Mouse (Mus musculus) MEL (cell line): ENCODE data around the gene Ano8. TPM values are rescaled to one million over a fixed set of nuclear protein-coding genes. Genes with fewer than 3 reads are reported as not detected.

Experiments used
- DNase-seq: peaks from one replicate; pipeline ENCODE4 v3.0.0; 2011; ENCODE audit warnings: low read depth, low spot score
- H3K27ac ChIP-seq: 2 replicates; pipeline ENCODE4 v1.5.1; 2012; ENCODE audit warnings: low read depth, mild to moderate bottlenecking, control low read depth, low read length, moderate library complexity; ENCODE audit not compliant: control insufficient read depth
- H3K27me3 ChIP-seq, 2 experiments: fragments of 150-350 bp in 1 of 2; sonication (generic) in 1 of 2; 2 replicates each; pipeline ENCODE4 v1.6.1; 2012; ENCODE audit warnings: low read length in 2 of 2, mild to moderate bottlenecking in 2 of 2, improper control_type of control experiment in 1 of 2, moderate library complexity in 1 of 2; ENCODE audit not compliant: insufficient read depth in 2 of 2, control insufficient read depth in 1 of 2
- H3K36me3 ChIP-seq, 2 experiments: 2 replicates each; pipeline ENCODE4 v1.6.1; 2012 to 2014; ENCODE audit warnings: low read length in 2 of 2, improper control_type of control experiment in 1 of 2, inconsistent platforms in 1 of 2, mild to moderate bottlenecking in 1 of 2; ENCODE audit not compliant: insufficient read depth in 2 of 2, control insufficient read depth in 1 of 2
- H3K4me1 ChIP-seq, 2 experiments: fragments of 150-350 bp in 1 of 2; sonication (generic) in 1 of 2; 2 replicates each; pipeline ENCODE4 v1.6.1; 2012; ENCODE audit warnings: low read length in 2 of 2, improper control_type of control experiment in 1 of 2, mild to moderate bottlenecking in 1 of 2; ENCODE audit not compliant: insufficient read depth in 2 of 2, control insufficient read depth in 1 of 2
- H3K4me3 ChIP-seq, 2 experiments: fragments of 150-350 bp in 1 of 2; sonication (generic) in 1 of 2; 2 replicates each; pipeline ENCODE4 v1.5.1; 2012; ENCODE audit warnings: low read depth in 2 of 2, low read length in 2 of 2, mild to moderate bottlenecking in 2 of 2, moderate library complexity in 2 of 2, control low read depth in 1 of 2, improper control_type of control experiment in 1 of 2; ENCODE audit not compliant: control insufficient read depth in 1 of 2, insufficient read depth in 1 of 2
- H3K79me2 ChIP-seq: 2 replicates; pipeline ENCODE4 v1.6.1; 2012; ENCODE audit warnings: mild to moderate bottlenecking, low read length, moderate library complexity; ENCODE audit not compliant: control insufficient read depth, poor library complexity, insufficient read depth
- H3K9ac ChIP-seq: 2 replicates; pipeline ENCODE4 v1.6.1; 2012; ENCODE audit warnings: low read depth, mild to moderate bottlenecking, control low read depth, low read length, moderate library complexity; ENCODE audit not compliant: control insufficient read depth, poor library complexity, severe bottlenecking
- H3K9me3 ChIP-seq: fragments of 150-350 bp; sonication (generic); replicated peaks from 2 replicates; pipeline ENCODE4 v1.6.1; 2012; ENCODE audit warnings: mild to moderate bottlenecking, low read length, improper control_type of control experiment, moderate library complexity; ENCODE audit not compliant: insufficient read depth
- CTCF ChIP-seq, 3 experiments: IDR thresholded peaks in 2 of 3; conservative IDR thresholded peaks in 1 of 3; 2 replicates each; pipeline ENCODE4 v1.5.1; 2011 to 2012; ENCODE audit warnings: low read length in 3 of 3, low read depth in 2 of 3, mild to moderate bottlenecking in 2 of 3, improper control_type of control experiment in 1 of 3, inconsistent platforms in 1 of 3, mixed read lengths in 1 of 3, moderate library complexity in 1 of 3; ENCODE audit not compliant: control insufficient read depth in 1 of 3, insufficient read depth in 1 of 3, poor library complexity in 1 of 3, severe bottlenecking in 1 of 3
- E2F4 ChIP-seq: IDR thresholded peaks from 2 replicates; pipeline ENCODE4 v1.6.1; 2011; ENCODE audit warnings: low read depth, low read length, improper control_type of control experiment, borderline replicate concordance
- EP300 ChIP-seq, 2 experiments: IDR thresholded peaks; 2 replicates each; pipeline ENCODE4 v1.6.1; 2011; ENCODE audit warnings: improper control_type of control experiment in 2 of 2, low read length in 2 of 2, low read depth in 1 of 2, mild to moderate bottlenecking in 1 of 2
- ETS1 ChIP-seq: IDR thresholded peaks from 2 replicates; pipeline ENCODE4 v1.6.1; 2012; ENCODE audit warnings: low read depth, mild to moderate bottlenecking, inconsistent platforms, low read length, improper control_type of control experiment, moderate library complexity
- GABPA ChIP-seq: IDR thresholded peaks from 2 replicates; pipeline ENCODE4 v1.6.1; 2012; ENCODE audit warnings: low read depth, mild to moderate bottlenecking, inconsistent platforms, low read length, improper control_type of control experiment, moderate library complexity
- GATA1 ChIP-seq: IDR thresholded peaks from 2 replicates; pipeline ENCODE4 v1.6.1; 2011; ENCODE audit warnings: low read depth, low read length, improper control_type of control experiment
- KAT2A ChIP-seq: conservative IDR thresholded peaks from 2 replicates; pipeline ENCODE4 v1.6.1; 2012; ENCODE audit warnings: low read depth, low read length, improper control_type of control experiment, inconsistent platforms
- MAFK ChIP-seq: IDR thresholded peaks from 2 replicates; pipeline ENCODE4 v1.6.1; 2011; ENCODE audit warnings: low read depth, mild to moderate bottlenecking, low read length, improper control_type of control experiment, borderline replicate concordance
- MAZ ChIP-seq: IDR thresholded peaks from 2 replicates; pipeline ENCODE4 v1.6.1; 2012; ENCODE audit warnings: low read depth, mild to moderate bottlenecking, inconsistent platforms, low read length, improper control_type of control experiment
- MXI1 ChIP-seq: IDR thresholded peaks from 2 replicates; pipeline ENCODE4 v1.6.1; 2011; ENCODE audit warnings: mild to moderate bottlenecking, low read depth, low read length, improper control_type of control experiment
- MYB ChIP-seq: IDR thresholded peaks from 2 replicates; pipeline ENCODE4 v1.6.1; 2011; ENCODE audit warnings: mild to moderate bottlenecking, low read depth, low read length, improper control_type of control experiment
- MYC ChIP-seq: IDR thresholded peaks from 2 replicates; pipeline ENCODE4 v1.6.1; 2011; ENCODE audit warnings: low read depth, mild to moderate bottlenecking, low read length, improper control_type of control experiment, moderate library complexity
- POLR2A ChIP-seq, 2 experiments: IDR thresholded peaks; 2 replicates each; pipeline ENCODE4 v1.6.1; 2011 to 2012; ENCODE audit warnings: low read length in 2 of 2, mild to moderate bottlenecking in 2 of 2, control low read depth in 1 of 2, improper control_type of control experiment in 1 of 2, low read depth in 1 of 2, moderate library complexity in 1 of 2; ENCODE audit not compliant: control insufficient read depth in 1 of 2, insufficient read depth in 1 of 2, poor library complexity in 1 of 2
- POLR2AphosphoS2 ChIP-seq: IDR thresholded peaks from 2 replicates; pipeline ENCODE4 v1.6.1; 2011; ENCODE audit warnings: low read length, improper control_type of control experiment
- RAD21 ChIP-seq: IDR thresholded peaks from 2 replicates; pipeline ENCODE4 v1.6.1; 2011; ENCODE audit warnings: mild to moderate bottlenecking, low read depth, low read length, improper control_type of control experiment
- RCOR1 ChIP-seq: IDR thresholded peaks from 2 replicates; pipeline ENCODE4 v1.6.1; 2012; ENCODE audit warnings: low read depth, mild to moderate bottlenecking, inconsistent platforms, low read length, improper control_type of control experiment
- TAL1 ChIP-seq: IDR thresholded peaks from 2 replicates; pipeline ENCODE4 v1.6.1; 2012; ENCODE audit warnings: mild to moderate bottlenecking, inconsistent platforms, low read length, moderate library complexity, mixed read lengths
- TBP ChIP-seq: IDR thresholded peaks from 2 replicates; pipeline ENCODE4 v1.8.0; 2011; ENCODE audit warnings: low read depth, low read length, improper control_type of control experiment
- TCF12 ChIP-seq: IDR thresholded peaks from 2 replicates; pipeline ENCODE4 v1.6.1; 2014; ENCODE audit warnings: low read depth, mild to moderate bottlenecking, inconsistent platforms, low read length, improper control_type of control experiment, moderate library complexity
- UBTF ChIP-seq: IDR thresholded peaks from 2 replicates; pipeline ENCODE4 v1.6.1; 2012; ENCODE audit warnings: low read depth, mild to moderate bottlenecking, inconsistent platforms, low read length, improper control_type of control experiment, moderate library complexity, borderline replicate concordance; ENCODE audit not compliant: insufficient read depth
- USF1 ChIP-seq: IDR thresholded peaks from 2 replicates; pipeline ENCODE4 v1.6.1; 2014; ENCODE audit warnings: low read depth, mild to moderate bottlenecking, inconsistent platforms, low read length, improper control_type of control experiment, moderate library complexity
- USF2 ChIP-seq, 2 experiments: IDR thresholded peaks; 2 replicates each; pipeline ENCODE4 v1.6.1; 2011 to 2012; ENCODE audit warnings: improper control_type of control experiment in 2 of 2, low read length in 2 of 2, borderline replicate concordance in 1 of 2, inconsistent platforms in 1 of 2, low read depth in 1 of 2, mild to moderate bottlenecking in 1 of 2; ENCODE audit not compliant: insufficient read depth in 1 of 2
- ZMIZ1 ChIP-seq: IDR thresholded peaks from 2 replicates; pipeline ENCODE4 v1.6.1; 2012; ENCODE audit warnings: low read depth, mild to moderate bottlenecking, inconsistent platforms, low read length, improper control_type of control experiment, moderate library complexity
- ZNF384 ChIP-seq: IDR thresholded peaks from 2 replicates; pipeline ENCODE4 v1.6.1; 2012; ENCODE audit warnings: low read depth, mild to moderate bottlenecking, inconsistent platforms, low read length, improper control_type of control experiment
- polyA plus RNA-seq, 2 experiments: library from polyadenylated mRNA; stranded (reverse) in 1 of 2; unstranded in 1 of 2; fragments of >175 nt in 1 of 2; fragments of >200 nt in 1 of 2; gene quantifications; 2 replicates each; pipeline versions ENCODE4 v1.2.1 to v1.2.4; 2012; ENCODE audit warnings: low replicate concordance in 2 of 2, low read depth in 1 of 2; ENCODE audit not compliant: insufficient read length in 2 of 2, insufficient read depth in 1 of 2, missing spikeins in 1 of 2
- total RNA-seq: library from RNA; depleted of rRNA; stranded (reverse); fragments of 300-350 nt; gene quantifications from 2 replicates; pipeline ENCODE4 v1.2.3, GENCODE M21; 2012

Ano8 gene
- total and polyA plus RNA-seq, 3 experiments, result 3.9 to 4.8 TPM; not detected in 1

DNA sequence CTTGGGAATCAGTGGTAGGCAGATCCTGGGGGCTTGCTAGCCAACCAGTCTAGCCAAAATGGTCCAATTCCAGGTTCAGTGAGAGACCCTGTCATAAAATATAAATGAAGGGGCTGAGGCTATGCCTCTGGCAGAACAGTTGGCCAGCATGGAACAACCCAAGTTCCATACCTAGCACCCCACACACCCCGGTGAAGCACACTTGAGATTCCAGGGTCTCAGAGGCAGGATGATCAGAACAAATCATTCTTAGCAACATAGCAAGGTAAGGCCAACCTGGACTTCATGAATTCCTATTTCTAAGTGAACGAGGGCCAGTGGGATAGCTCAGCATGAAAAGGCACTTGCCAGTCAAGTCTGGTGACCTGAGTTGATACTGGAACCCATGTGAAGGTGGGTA, 18.6 kb downstream of the Ano8 start:
- Histone ChIP-seq H3K4me1 (peaks cover 0 to 24% of the 10 kb centered on the region in 2 experiments; a peak in 2 of 4 replicates), H3K27ac (no peak overlapping the region)

DNA sequence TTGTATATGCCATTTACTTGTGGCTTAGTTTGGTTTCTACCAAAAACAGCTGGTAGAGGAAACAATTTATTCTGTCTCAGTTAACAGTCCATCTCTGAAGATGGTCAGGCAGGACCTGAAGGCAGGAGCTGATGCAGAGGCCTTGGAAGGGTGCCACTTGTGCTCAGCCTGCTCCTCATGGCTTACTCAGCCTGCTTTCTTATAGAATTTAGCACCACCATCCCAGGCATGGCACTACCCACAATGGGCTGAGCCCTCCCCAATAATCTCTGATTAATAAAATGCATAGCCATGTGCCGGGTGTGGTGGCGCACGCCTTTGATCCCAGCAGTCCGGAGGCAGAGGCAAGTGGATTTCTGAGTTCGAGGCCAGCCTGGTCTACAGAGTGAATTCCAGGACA, 19.6 kb downstream of the Ano8 start:
- H3K4me1 ChIP-seq, result peaks cover 0 to 24% of the 10 kb centered on the region in 2 experiments; a peak in 2 of 4 replicates
- TF ChIP-seq TAL1 (no peak), MAZ (no peak), GATA1 (no peak), KAT2A (no peak), MYC (no peak), CTCF (IDR thresholded peaks at IDR 0.05 in 2 of 3, conservative IDR thresholded peaks at IDR 0.05 in 1 of 3; ENCODE audit: control insufficient read depth in 1 of 3, insufficient read depth in 1 of 3, low read depth in 2 of 3, low read length in 3 of 3, poor library complexity in 1 of 3, severe bottlenecking in 1 of 3) (no peak), TCF12 (no peak), GABPA (no peak), MAFK (no peak)
- TF ChIP-seq, all 39 proteins: peak for 0
- Histone ChIP-seq H3K9me3 (no peaks in the 10 kb centered on the region), H3K4me3 (no peak overlapping the region), H3K27ac (no peak overlapping the region), H3K79me2 (peaks cover 25% of the 10 kb centered on the region), H3K36me3 (peaks cover 0 to 13% of the 10 kb centered on the region in 2 experiments; a peak in 1 of 4 replicates), H3K9ac (no peak overlapping the region), H3K27me3 (no peaks in the 10 kb centered on the region)
- no peak for DNase-seq

More for the DNA sequence above, 18.6 kb downstream of the Ano8 start:
- peaks cover 25% of the 10 kb centered on the region for H3K79me2 ChIP-seq
- H3K4me3 ChIP-seq, result no peak overlapping the region
- no peaks in the 10 kb centered on the region for H3K9me3 ChIP-seq
- H3K27me3 ChIP-seq, result no peaks in the 10 kb centered on the region
- no peak for DNase-seq
- H3K36me3 ChIP-seq, result peaks cover 0 to 13% of the 10 kb centered on the region in 2 experiments; a peak in 1 of 4 replicates
- TF ChIP-seq GATA1 (no peak), ZMIZ1 (no peak), MXI1 (no peak), TCF12 (no peak), RAD21 (no peak), KAT2A (no peak), ETS1 (no peak), MYB (no peak), E2F4 (no peak), POLR2A (IDR thresholded peaks at IDR 0.05; ENCODE audit: control insufficient read depth in 1 of 2, insufficient read depth in 1 of 2, low read depth in 1 of 2, low read length in 2 of 2, poor library complexity in 1 of 2) (no peak), ZNF384 (no peak), RCOR1 (no peak), POLR2AphosphoS2 (no peak), USF1 (no peak), USF2 (IDR thresholded peaks at IDR 0.05; ENCODE audit: borderline replicate concordance in 1 of 2, insufficient read depth in 1 of 2, low read depth in 1 of 2, low read length in 2 of 2) (no peak), EP300 (IDR thresholded peaks at IDR 0.05; ENCODE audit: low read depth in 1 of 2, low read length in 2 of 2) (no peak), MAZ (no peak), TBP (no peak), UBTF (no peak), CTCF (IDR thresholded peaks at IDR 0.05 in 2 of 3, conservative IDR thresholded peaks at IDR 0.05 in 1 of 3; ENCODE audit: control insufficient read depth in 1 of 3, insufficient read depth in 1 of 3, low read depth in 2 of 3, low read length in 3 of 3, poor library complexity in 1 of 3, severe bottlenecking in 1 of 3) (no peak)
- no peak overlapping the region for H3K9ac ChIP-seq
